Mouse (Mus musculus): ENCODE measurements at regions not wholly inside any gene's neighbourhood (a gene's known extent, or its start where the extent isn't known, plus 50 kb on each side); places are given as distances from the start of the nearest gene placed in this dataset.
A peak's percentile ranks its signal among the peaks of the same experiment; 100 is the strongest.

DNA sequence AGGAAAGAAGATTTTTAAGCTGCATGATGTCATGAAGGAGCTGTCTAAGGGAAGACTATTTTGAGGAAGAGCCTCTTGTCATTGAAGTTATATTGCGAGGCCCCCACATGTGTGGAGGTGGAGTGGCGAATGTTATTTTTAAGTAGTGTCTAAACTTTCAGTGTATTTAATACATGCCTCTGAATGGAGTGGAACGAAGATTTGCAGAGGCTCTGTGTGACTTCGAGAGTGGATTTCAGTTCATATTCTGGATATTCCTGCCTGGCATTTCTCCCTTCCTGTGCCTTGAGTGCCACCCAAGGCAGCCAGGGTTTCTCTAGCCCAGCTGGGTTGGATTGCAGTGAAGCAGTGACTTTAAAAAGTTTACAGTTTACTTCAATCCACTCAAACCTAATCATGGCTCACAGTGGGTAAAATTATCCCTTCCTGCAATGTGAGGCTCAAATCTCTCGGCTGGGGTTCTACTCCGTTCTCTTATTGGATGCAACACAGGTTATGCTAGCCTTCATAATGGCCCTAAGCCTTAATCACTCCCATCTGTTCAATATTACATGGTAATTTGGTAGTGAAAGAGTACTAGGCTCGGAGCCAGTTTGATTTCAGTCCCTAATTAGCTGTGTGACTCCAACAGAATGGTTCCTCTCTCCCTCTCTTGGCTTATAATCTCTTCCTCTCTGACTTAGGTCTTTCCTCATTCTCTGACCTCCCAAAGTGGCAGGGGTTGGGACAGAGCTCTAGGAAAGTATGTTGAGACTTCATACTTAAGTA is 138.1 kb upstream of the Pik3r1 start:
- no peaks in the 10 kb centered on the region for H3K9me3 ChIP-seq (ENCODE audit: low read length)
- no peaks in the 10 kb centered on the region for H3K36me3 ChIP-seq (ENCODE audit: insufficient read depth, low read length)
- no peak overlapping the region for H3K27ac ChIP-seq (ENCODE audit: low read depth, low read length)
- TF ChIP-seq CTCF (IDR thresholded peaks at IDR 0.05), result no peak
- no peak overlapping the region for H3K9ac ChIP-seq (replicated peaks; ENCODE audit: low read length, poor library complexity, severe bottlenecking)
- peak; percentile 81 for DNase-seq (ENCODE audit: low spot score)
- H3K27me3 ChIP-seq (ENCODE audit: insufficient read depth, low read length), result no peaks in the 10 kb centered on the region
- H3K4me3 ChIP-seq (ENCODE audit: low read depth, low read length), result no peak overlapping the region
- no peak for ATAC-seq (ENCODE audit: low FRiP score)
- WGBS, result 66% methylated on average over 7 of the region's 7 CpGs
- no peaks in the 10 kb centered on the region for H3K4me1 ChIP-seq (ENCODE audit: insufficient read depth, low read length)
- H3K4me2 ChIP-seq (ENCODE audit: low read depth, low read length, poor library complexity, severe bottlenecking), result no peak overlapping the region

DNA sequence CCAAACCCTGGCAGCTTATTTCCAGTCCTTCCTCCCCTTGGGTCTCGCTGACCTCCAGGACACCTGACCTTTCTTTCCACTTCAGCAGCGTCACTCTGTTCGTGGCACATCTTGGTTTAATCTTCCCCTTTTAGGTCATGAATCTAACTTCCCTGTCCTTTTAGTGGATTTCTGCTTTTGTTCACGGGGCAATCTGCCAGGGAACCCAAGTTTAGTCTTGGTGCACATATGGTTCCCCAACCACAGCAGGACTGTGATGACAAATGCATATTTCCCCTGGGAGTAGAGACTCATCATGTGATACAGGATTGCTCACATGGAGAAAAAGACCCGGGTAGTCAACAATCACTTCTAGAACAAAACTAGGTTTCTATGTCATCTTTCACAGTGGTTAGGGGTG is 141.0 kb upstream of the Pik3r1 start:
- no peak for DNase-seq (ENCODE audit: low spot score)

DNA sequence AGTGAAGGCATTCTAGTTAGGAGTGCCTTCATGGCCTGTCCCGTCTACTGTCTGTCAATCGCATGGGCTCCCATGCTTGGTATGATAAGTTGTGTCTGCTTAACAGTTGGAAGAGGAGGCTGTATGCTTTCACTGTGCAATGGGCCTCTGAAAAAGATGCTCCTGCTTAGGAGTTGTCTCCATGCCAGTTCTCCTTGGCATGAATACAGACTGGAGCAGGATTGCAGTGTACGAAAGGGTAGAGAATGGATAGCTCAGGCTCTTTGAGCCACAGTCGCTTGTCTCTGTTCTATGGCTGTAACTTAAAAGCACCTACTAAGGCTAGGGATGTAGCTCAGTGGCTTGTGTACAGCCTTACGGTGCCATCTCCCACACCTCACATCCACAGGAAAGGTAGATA is 142.7 kb upstream of the Pik3r1 start:
- H3K4me3 ChIP-seq (ENCODE audit: low read depth, low read length), result no peak overlapping the region
- DNase-seq (ENCODE audit: low spot score) (no peak), ATAC-seq (ENCODE audit: low FRiP score) (no peak)
- no peak overlapping the region for H3K4me2 ChIP-seq (ENCODE audit: low read depth, low read length, poor library complexity, severe bottlenecking)
- H3K9ac ChIP-seq (replicated peaks; ENCODE audit: low read length, poor library complexity, severe bottlenecking), result no peak overlapping the region
- H3K9me3 ChIP-seq (ENCODE audit: low read length), result no peaks in the 10 kb centered on the region
- H3K27me3 ChIP-seq (ENCODE audit: insufficient read depth, low read length), result no peaks in the 10 kb centered on the region
- TF ChIP-seq CTCF (IDR thresholded peaks at IDR 0.05), result no peak
- WGBS, result 89% methylated on average over 5 of the region's 5 CpGs
- no peak overlapping the region for H3K27ac ChIP-seq (ENCODE audit: low read depth, low read length)
- no peaks in the 10 kb centered on the region for H3K4me1 ChIP-seq (ENCODE audit: insufficient read depth, low read length)
- H3K36me3 ChIP-seq (ENCODE audit: insufficient read depth, low read length), result no peaks in the 10 kb centered on the region

More for the DNA sequence above, 141.0 kb upstream of the Pik3r1 start:
- Histone ChIP-seq H3K27me3 (ENCODE audit: insufficient read depth, low read length) (no peaks in the 10 kb centered on the region), H3K9ac (replicated peaks; ENCODE audit: low read length, poor library complexity, severe bottlenecking) (no peak overlapping the region), H3K4me2 (ENCODE audit: low read depth, low read length, poor library complexity, severe bottlenecking) (no peak overlapping the region), H3K27ac (ENCODE audit: low read depth, low read length) (no peak overlapping the region), H3K4me1 (ENCODE audit: insufficient read depth, low read length) (no peaks in the 10 kb centered on the region), H3K9me3 (ENCODE audit: low read length) (no peaks in the 10 kb centered on the region), H3K4me3 (ENCODE audit: low read depth, low read length) (no peak overlapping the region), H3K36me3 (ENCODE audit: insufficient read depth, low read length) (no peaks in the 10 kb centered on the region)
- ATAC-seq (ENCODE audit: low FRiP score), result no peak
- 87% methylated on average over 5 of the region's 5 CpGs for WGBS
- no peak for TF ChIP-seq CTCF (IDR thresholded peaks at IDR 0.05)

DNA sequence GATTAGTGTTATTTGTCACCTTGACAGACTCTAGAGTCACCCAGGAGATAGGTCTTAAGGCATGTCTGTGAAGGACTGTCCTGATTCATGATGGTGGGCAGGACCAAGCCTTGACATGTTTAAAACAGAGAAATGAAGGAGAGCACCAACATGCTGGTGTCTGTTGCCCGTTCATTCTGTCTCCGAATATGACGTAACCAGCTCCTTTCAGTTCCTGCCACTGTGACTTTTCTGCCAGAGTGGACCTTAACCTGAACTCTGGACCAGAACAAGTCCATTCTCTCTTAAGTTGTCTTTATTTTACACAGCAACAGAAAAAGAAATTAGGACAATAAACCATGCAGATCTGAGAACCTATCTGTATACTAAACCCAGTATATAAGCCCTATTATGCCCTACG is 146.1 kb upstream of the Pik3r1 start:
- no peaks in the 10 kb centered on the region for H3K4me1 ChIP-seq (ENCODE audit: insufficient read depth, low read length)
- WGBS, result 92% methylated on average over 4 of the region's 4 CpGs
- no peaks in the 10 kb centered on the region for H3K36me3 ChIP-seq (ENCODE audit: insufficient read depth, low read length)
- H3K27ac ChIP-seq (ENCODE audit: low read depth, low read length), result no peak overlapping the region
- DNase-seq (ENCODE audit: low spot score) (no peak), ATAC-seq (ENCODE audit: low FRiP score) (no peak)
- H3K9ac ChIP-seq (replicated peaks; ENCODE audit: low read length, poor library complexity, severe bottlenecking), result no peak overlapping the region
- H3K4me2 ChIP-seq (ENCODE audit: low read depth, low read length, poor library complexity, severe bottlenecking), result no peak overlapping the region
- no peak overlapping the region for H3K4me3 ChIP-seq (ENCODE audit: low read depth, low read length)
- no peaks in the 10 kb centered on the region for H3K27me3 ChIP-seq (ENCODE audit: insufficient read depth, low read length)
- TF ChIP-seq CTCF (IDR thresholded peaks at IDR 0.05), result no peak
- no peaks in the 10 kb centered on the region for H3K9me3 ChIP-seq (ENCODE audit: low read length)

GRCm38 (mm10) chr13:101914691-101915541 is 146.9 kb upstream of the Pik3r1 start:
- WGBS, result 46% methylated on average over 5 of the region's 5 CpGs
- H3K4me2 ChIP-seq (ENCODE audit: low read depth, low read length, poor library complexity, severe bottlenecking), result no peak overlapping the region
- no peak overlapping the region for H3K4me3 ChIP-seq (ENCODE audit: low read depth, low read length)
- no peak overlapping the region for H3K27ac ChIP-seq (ENCODE audit: low read depth, low read length)
- DNase-seq (ENCODE audit: low spot score) (peak; percentile 66), ATAC-seq (ENCODE audit: low FRiP score) (no peak)
- H3K9ac ChIP-seq (replicated peaks; ENCODE audit: low read length, poor library complexity, severe bottlenecking), result no peak overlapping the region
- H3K9me3 ChIP-seq (ENCODE audit: low read length), result no peaks in the 10 kb centered on the region
- TF ChIP-seq CTCF (IDR thresholded peaks at IDR 0.05), result no peak
- no peaks in the 10 kb centered on the region for H3K27me3 ChIP-seq (ENCODE audit: insufficient read depth, low read length)
- no peaks in the 10 kb centered on the region for H3K4me1 ChIP-seq (ENCODE audit: insufficient read depth, low read length)
- H3K36me3 ChIP-seq (ENCODE audit: insufficient read depth, low read length), result no peaks in the 10 kb centered on the region

GRCm38 (mm10) chr13:101915542-101915941 is 147.5 kb upstream of the Pik3r1 start:
- Histone ChIP-seq H3K36me3 (ENCODE audit: insufficient read depth, low read length) (no peaks in the 10 kb centered on the region), H3K4me2 (ENCODE audit: low read depth, low read length, poor library complexity, severe bottlenecking) (no peak overlapping the region), H3K9me3 (ENCODE audit: low read length) (no peaks in the 10 kb centered on the region), H3K27me3 (ENCODE audit: insufficient read depth, low read length) (no peaks in the 10 kb centered on the region), H3K9ac (replicated peaks; ENCODE audit: low read length, poor library complexity, severe bottlenecking) (no peak overlapping the region), H3K27ac (ENCODE audit: low read depth, low read length) (no peak overlapping the region), H3K4me1 (ENCODE audit: insufficient read depth, low read length) (no peaks in the 10 kb centered on the region), H3K4me3 (ENCODE audit: low read depth, low read length) (no peak overlapping the region)
- TF ChIP-seq CTCF (IDR thresholded peaks at IDR 0.05), result no peak
- ATAC-seq (ENCODE audit: low FRiP score) (no peak), DNase-seq (ENCODE audit: low spot score) (no peak)
- WGBS, result 38% methylated on average over 6 of the region's 6 CpGs
